21 mouse cellular contexts compared by ENCODE assay signal in genomic region chr6:54462766-54463165, GRCm38 (mm10). TPM values are rescaled to one million over a fixed set of nuclear protein-coding genes. Genes with fewer than 3 reads are reported as not detected.
DNase-seq lines count a peak whose midpoint lies in the region; TF ChIP-seq lines count a peak whose summit lies in the region.
"Had no signal": no experiment of that assay in that cellular context is flagged by ENCODE, and none has a peak within 500 bp of the region (broad histone marks: within the 10 kb centered on the region; RNA-seq: fewer than 3 reads in every experiment).

No protein-coding gene starts in this region.

- H3K36me3 ChIP-seq in testis, adult 2 months (ENCODE audit: control insufficient read depth, insufficient read depth, low read length) = no peaks in the 10 kb centered on the region
- H3K36me3 ChIP-seq: embryonic facial prominence, embryonic 15.5 days; forebrain, embryonic 15.5 days; hindbrain, embryonic 13.5 days; limb, embryonic 12.5 days; neural tube, embryonic 15.5 days had no signal

- H3K4me1 ChIP-seq in testis, adult 2 months (ENCODE audit: control insufficient read depth, insufficient read depth, low read length) = no peaks in the 10 kb centered on the region; the same call in 1 of the 2 replicates
- H3K4me1 ChIP-seq: embryonic facial prominence, embryonic 15.5 days; limb, embryonic 12.5 days had no signal

- intact Hi-C loops in left cerebral cortex, adult 2 months (cut with DNase I) = no loop called here

- no peak overlapping the region for H3K4me3 ChIP-seq in testis, adult 2 months (ENCODE audit: control insufficient read depth, low read depth, low read length)
- H3K4me3 ChIP-seq in left cerebral cortex, adult 2 months = no peak overlapping the region
- H3K4me3 ChIP-seq: embryonic facial prominence, embryonic 15.5 days; forebrain, embryonic 15.5 days; hindbrain, embryonic 13.5 days; limb, embryonic 12.5 days; neural tube, embryonic 15.5 days had no signal

- no peak for TF ChIP-seq CTCF in testis, adult 2 months (IDR thresholded peaks at IDR 0.05; ENCODE audit: control insufficient read depth, insufficient read depth, insufficient replicate concordance, low read depth, low read length)
- TF ChIP-seq CTCF in left cerebral cortex, adult 2 months (IDR thresholded peaks at IDR 0.05) = no peak

- peak; percentile 28 for DNase-seq in cerebellum, adult 11 months
- no peak for DNase-seq in cerebellum, adult 8-10 months
- no peak for DNase-seq in testis, postnatal 14 days (ENCODE audit: low spot score)
- DNase-seq in cerebellum, adult 18-20 months = peak; percentile 42 to 58
- DNase-seq in yolk sac, embryonic 10.5 days (ENCODE audit: low spot score) = no peak
- DNase-seq in left cerebral cortex, adult 2 months (ENCODE audit: extremely low spot score in 1 of 2, low spot score in 2 of 2) = no peak
- no peak for DNase-seq in right cerebral cortex, adult 18-20 months
- DNase-seq: gastrocnemius, postnatal 36 days; heart, postnatal 36 days; kidney, adult 2 months; liver, postnatal 0 days had no signal

- H3K27ac ChIP-seq in testis, adult 2 months (ENCODE audit: control insufficient read depth, insufficient read depth, low read depth, low read length) = 0 out of 2 replicates have a peak overlapping the region, but pooled peaks have one; percentile 10
- no peak overlapping the region for H3K27ac ChIP-seq in left cerebral cortex, adult 2 months
- H3K27ac ChIP-seq: embryonic facial prominence, embryonic 15.5 days; forebrain, embryonic 15.5 days; hindbrain, embryonic 13.5 days; kidney, postnatal 0 days; limb, embryonic 12.5 days; macrophage; neural tube, embryonic 15.5 days had no signal

- H3K27me3 ChIP-seq in testis, adult 2 months (ENCODE audit: control insufficient read depth, insufficient read depth, low read length) = no peaks in the 10 kb centered on the region
- H3K27me3 ChIP-seq: embryonic facial prominence, embryonic 15.5 days; neural tube, embryonic 15.5 days had no signal

- no peak for TF ChIP-seq POLR2A in testis, adult 2 months (IDR thresholded peaks at IDR 0.05; ENCODE audit: control insufficient read depth, low read depth, low read length)

RNA-seq across cellular contexts. Expression of gene Wipf3, which starts 33.4 kb away (rescaled TPM):
- polyA plus RNA-seq in testis, adult 2 months (2012; rRNA removed) = 13.4 and 18.2 TPM in 2 replicates
- 100 to 1,000 TPM in 1 of 2 experiments, 10 to 100 TPM in 1; 92.3 to 108 TPM for total RNA-seq in left cerebral cortex, adult 2 months (2021)
- total RNA-seq: common myeloid progenitor, adult 5-6 weeks had no signal
- polyA plus RNA-seq: CD4-positive, CD25-positive, alpha-beta regulatory T cell, adult 4 months; macrophage had no signal

Comparison
In these comparisons a context has a peak if more than half of its experiments do, and no peak if none do; other contexts are left out.
1. DNase-seq: peak in cerebellum, adult 11 months (single experiment) and cerebellum, adult 18-20 months (2 of 2); none in cerebellum, adult 8-10 months (single experiment), testis, postnatal 14 days (single experiment), yolk sac, embryonic 10.5 days (single experiment), left cerebral cortex, adult 2 months (0 of 2) and right cerebral cortex, adult 18-20 months (single experiment).